Mouse (Mus musculus): ENCODE data around the gene Gstp2. TPM values are rescaled to one million over a fixed set of nuclear protein-coding genes. Genes with fewer than 3 reads are reported as not detected.
A peak's percentile ranks its signal among the peaks of the same experiment; 100 is the strongest.
"Not testable (repeated sequence)": the region's sequence is repeated elsewhere in the genome, so short reads cannot be mapped to it uniquely, and the experiment has no call there.

The Gstp2 gene
- polyA plus RNA-seq, 1 experiment from 2014 or later = 7.3 TPM

DNA sequence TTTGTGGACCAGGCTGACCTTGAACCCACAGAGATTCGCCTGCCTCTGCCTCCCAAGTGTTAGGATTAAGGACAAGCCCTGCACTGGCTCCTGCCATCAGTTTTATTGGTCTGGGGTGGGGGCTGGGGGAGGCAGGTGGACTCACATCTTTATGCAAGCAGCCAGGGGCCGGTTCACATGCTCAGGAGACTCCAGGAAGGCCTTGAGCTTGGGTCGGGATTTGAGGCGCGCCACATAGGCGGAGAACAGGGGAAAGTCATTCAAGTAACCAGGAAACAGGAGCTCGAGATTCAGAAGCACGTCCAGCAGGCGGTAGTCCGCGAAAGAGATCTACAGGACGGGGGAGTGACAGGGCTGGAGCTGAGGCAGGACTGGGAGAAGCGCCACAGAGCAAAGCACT is 11.6 kb upstream of the Gstp2 start:
- H3K9ac ChIP-seq = no peak overlapping the region
- no peaks in the 10 kb centered on the region for H3K9me3 ChIP-seq (replicated peaks)
- no peak overlapping the region for H3K4me2 ChIP-seq
- H3K4me1 ChIP-seq = peaks cover 52% of the 10 kb centered on the region
- 0 out of 2 replicates have a peak overlapping the region, but pooled peaks have one; percentile 84 for H3K27ac ChIP-seq
- ATAC-seq = no peak
- H3K27me3 ChIP-seq (replicated peaks) = no peaks in the 10 kb centered on the region
- no peak overlapping the region for H3K4me3 ChIP-seq
- H3K36me3 ChIP-seq = 0 out of 2 replicates have a peak, but pooled peaks cover 2% of the 10 kb centered on the region
- WGBS (ENCODE audit: insufficient replicate concordance) = 80% methylated on average over 13 of the region's 13 CpGs

DNA sequence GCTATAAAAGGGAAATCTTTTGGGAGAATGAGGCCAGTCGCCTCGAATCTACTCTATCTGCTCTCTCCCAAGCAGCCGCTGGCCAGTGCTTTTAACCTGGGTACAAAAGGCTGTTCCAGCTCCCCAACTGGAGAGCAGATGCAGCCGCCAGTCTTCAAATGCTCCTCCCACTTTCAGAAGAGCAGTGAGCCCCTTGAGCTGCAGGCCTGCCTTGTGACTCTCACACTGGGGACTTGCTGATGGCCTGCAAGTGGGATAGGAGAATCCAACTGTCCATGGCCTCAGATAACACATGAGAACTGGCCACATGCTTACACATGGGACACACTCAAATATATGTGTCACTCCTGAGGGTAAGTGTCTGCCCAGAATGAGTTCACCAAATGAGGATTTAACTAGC is 10.9 kb upstream of the Gstp2 start:
- Histone ChIP-seq H3K9me3 (replicated peaks) (no peaks in the 10 kb centered on the region), H3K4me2 (no peak overlapping the region), H3K27ac (peak overlapping the region; percentile 46), H3K9ac (no peak overlapping the region), H3K4me1 (peaks cover 52% of the 10 kb centered on the region), H3K4me3 (no peak overlapping the region), H3K27me3 (replicated peaks) (no peaks in the 10 kb centered on the region), H3K36me3 (0 out of 2 replicates have a peak, but pooled peaks cover 2% of the 10 kb centered on the region)
- no peak for ATAC-seq
- WGBS (ENCODE audit: insufficient replicate concordance) = 52% methylated on average over 4 of the region's 4 CpGs

DNA sequence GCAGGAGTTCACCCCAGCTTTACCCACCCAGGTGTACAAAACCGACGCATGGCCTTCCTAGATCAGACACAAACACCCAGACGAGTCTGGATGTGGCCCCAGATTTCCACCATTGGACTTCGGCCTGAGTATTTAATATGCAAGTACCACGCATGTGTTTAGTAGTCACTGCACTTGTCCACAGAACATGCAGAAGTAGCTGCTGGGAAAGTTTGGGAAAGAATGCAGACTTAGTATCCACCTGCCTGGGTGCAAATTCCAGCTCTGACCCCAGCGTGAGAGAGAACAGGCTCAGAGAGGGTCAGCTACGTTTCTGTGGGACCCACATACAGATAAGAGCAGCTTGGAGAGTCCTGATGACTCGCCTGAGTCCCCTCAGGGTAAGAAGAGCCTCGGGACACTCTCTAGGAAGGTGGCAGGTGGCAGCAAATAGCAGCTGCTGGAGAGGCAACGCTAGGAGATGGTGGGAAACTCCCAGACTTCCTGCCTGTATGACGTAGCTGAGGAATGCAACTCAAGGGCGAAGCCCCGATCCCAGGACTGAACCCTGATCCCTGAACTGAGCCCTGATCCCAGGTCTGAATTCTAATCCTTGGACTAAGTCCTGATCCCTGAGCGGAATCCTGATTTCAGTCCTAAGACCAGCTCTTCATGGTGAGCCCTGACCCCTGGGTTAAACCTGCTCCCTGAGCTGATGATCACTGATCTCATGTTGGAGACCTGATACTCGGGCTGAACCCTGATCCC is 10.3 kb upstream of the Gstp2 start:
- H3K4me1 ChIP-seq = peaks cover 52% of the 10 kb centered on the region
- no peak overlapping the region for H3K4me2 ChIP-seq
- ATAC-seq = no peak
- H3K27ac ChIP-seq = peak overlapping the region; percentile 46; the same call in 1 of the 2 replicates
- H3K4me3 ChIP-seq = no peak overlapping the region
- 51% methylated on average over 15 of the region's 15 CpGs for WGBS (ENCODE audit: insufficient replicate concordance)
- H3K27me3 ChIP-seq (replicated peaks) = no peaks in the 10 kb centered on the region
- H3K9me3 ChIP-seq (replicated peaks) = peaks cover 3% of the 10 kb centered on the region; the same call in 1 of the 2 replicates
- no peak overlapping the region for H3K9ac ChIP-seq
- H3K36me3 ChIP-seq = 0 out of 2 replicates have a peak, but pooled peaks cover 2% of the 10 kb centered on the region

DNA sequence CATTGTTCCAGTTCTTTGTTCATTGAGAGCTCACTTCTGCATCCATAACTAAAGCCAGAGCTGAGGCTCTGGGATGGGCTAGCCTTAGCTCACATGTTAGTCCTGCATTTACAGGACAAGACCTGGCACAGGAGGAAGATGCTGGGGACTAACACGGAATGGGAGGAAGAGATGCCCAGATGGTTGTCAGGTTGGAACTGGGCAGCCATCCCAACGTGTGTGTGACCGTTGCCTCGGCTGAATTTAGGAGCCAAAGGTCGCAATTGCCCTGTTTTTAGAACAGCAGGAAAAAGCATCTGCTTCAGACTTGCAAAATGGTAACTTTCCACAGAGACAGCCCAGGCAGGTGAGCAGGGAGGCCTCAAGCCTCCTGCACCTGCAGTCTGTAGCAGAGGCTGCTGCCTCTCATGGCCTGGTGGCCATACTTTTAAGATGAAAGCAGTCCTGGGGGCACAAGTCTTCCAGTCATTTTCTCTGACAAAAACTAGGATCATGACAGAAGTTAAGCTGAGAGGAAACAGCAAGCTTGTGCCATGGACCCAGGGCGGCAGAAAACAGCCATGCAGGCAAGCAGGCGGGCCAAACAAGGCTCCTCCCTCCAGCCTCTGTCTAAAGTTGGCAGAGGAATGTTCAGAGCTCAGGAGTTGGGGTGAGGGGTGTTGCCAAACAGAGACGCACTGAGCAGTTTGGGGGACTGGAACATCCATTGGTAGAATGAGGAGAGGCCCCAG is 9.6 kb upstream of the Gstp2 start:
- Histone ChIP-seq H3K36me3 (0 out of 2 replicates have a peak, but pooled peaks cover 2% of the 10 kb centered on the region), H3K9ac (no peak overlapping the region), H3K4me3 (no peak overlapping the region), H3K9me3 (replicated peaks) (peaks cover 4% of the 10 kb centered on the region; the same call in 1 of the 2 replicates), H3K4me1 (peaks cover 50% of the 10 kb centered on the region), H3K27me3 (replicated peaks) (no peaks in the 10 kb centered on the region), H3K4me2 (no peak overlapping the region), H3K27ac (no peak overlapping the region)
- WGBS (ENCODE audit: insufficient replicate concordance) = 64% methylated on average over 8 of the region's 8 CpGs
- no peak for ATAC-seq

DNA sequence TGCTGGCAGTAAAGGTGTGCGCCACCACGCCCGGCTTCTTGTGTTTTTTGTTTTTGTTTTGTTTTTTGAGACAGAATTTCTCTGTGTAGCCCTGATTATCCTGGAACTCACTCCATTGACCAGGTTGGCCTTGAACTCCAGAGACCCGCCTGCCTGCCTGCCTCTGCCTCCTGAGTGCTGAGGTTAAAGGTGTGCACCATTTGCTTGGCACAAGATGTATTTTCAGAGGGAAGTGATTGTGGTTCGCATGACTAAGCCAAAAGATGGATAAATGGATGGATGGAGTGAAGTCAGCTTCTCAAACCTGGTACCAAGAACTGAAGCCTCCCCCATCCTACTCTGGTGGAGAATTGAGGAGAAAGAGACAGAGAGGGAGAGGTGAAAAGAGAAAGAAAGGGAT is 8.8 kb upstream of the Gstp2 start:
- Histone ChIP-seq H3K9me3 (replicated peaks) (peaks cover 4% of the 10 kb centered on the region; the same call in 1 of the 2 replicates), H3K4me3 (no peak overlapping the region)
- WGBS (ENCODE audit: insufficient replicate concordance) = 73% methylated on average over 5 of the region's 5 CpGs

DNA sequence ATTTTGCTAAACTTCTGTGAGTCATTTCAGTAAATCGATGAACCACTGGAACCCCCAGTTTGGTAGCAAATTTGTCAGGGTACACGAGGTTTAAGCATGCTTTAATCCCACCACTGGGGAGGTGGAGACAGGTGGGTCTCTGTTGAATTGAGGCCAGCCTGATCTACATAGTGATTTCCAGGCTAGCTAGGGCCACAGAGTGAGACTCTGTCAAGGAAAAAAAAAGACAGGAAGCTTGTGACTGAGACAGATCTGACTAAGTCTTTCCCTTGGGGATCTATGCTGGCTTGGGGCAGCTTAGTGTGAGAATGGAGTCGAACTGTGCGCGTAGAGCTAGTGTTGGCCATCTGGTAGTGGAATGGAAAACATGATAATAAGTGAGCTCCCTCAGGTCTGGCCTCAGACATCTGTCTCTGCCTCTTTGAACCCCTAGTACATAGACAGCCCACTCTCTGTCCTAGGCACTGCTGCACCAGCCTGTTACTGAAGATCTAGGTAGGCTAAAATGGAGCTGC is 6.8 kb upstream of the Gstp2 start:
- no peak overlapping the region for H3K27ac ChIP-seq
- WGBS (ENCODE audit: insufficient replicate concordance) = 65% methylated on average over 5 of the region's 5 CpGs
- ATAC-seq = no peak
- no peak overlapping the region for H3K9ac ChIP-seq
- H3K27me3 ChIP-seq (replicated peaks) = no peaks in the 10 kb centered on the region
- no peak overlapping the region for H3K4me2 ChIP-seq
- H3K9me3 ChIP-seq (replicated peaks) = peaks cover 4% of the 10 kb centered on the region; the same call in 1 of the 2 replicates
- peaks cover 24% of the 10 kb centered on the region for H3K4me1 ChIP-seq
- no peak overlapping the region for H3K4me3 ChIP-seq
- 0 out of 2 replicates have a peak, but pooled peaks cover 2% of the 10 kb centered on the region for H3K36me3 ChIP-seq

More for the DNA sequence above, 8.8 kb upstream of the Gstp2 start:
- peaks cover 42% of the 10 kb centered on the region for H3K4me1 ChIP-seq
- H3K36me3 ChIP-seq = 0 out of 2 replicates have a peak, but pooled peaks cover 2% of the 10 kb centered on the region
- H3K27ac ChIP-seq = no peak overlapping the region
- H3K9ac ChIP-seq = no peak overlapping the region
- no peak overlapping the region for H3K4me2 ChIP-seq
- H3K27me3 ChIP-seq (replicated peaks) = no peaks in the 10 kb centered on the region
- no peak for ATAC-seq

DNA sequence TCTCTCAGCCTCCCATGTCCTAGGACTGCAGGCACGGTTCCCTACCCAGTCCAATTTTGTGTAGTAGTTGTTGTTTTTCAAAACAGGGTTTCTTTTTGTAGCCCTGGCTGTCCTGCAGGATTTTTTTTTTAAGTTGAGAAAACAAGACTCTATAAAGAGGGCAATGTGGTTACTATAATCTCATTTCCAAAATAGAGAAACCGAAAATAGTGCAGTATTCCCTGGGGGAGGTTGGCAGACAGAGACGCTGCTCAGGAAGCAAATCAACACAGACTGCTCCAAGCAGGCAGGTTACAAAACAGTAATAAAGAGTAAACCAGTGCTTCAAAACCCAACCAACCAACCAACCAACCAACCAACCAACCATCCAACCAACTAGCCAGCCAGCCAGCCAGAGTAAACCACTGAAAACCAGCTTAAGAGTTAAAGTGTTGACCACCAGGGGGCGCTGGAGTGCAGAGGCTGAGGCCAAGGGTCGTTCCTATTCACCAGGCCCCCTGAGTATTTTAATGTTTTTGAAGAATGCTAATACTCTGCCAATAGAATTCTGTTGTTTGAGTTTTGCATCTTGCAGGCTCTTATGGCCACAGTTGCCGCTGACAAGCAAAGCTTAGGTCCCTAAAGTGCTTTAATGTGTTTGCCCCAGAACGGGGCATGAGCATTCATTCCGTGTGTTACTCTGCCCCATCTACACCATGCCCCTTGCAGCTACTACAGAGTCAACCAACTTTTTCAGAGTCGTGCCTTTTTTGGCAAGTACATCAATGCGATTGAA is 6.1 kb upstream of the Gstp2 start:
- no peak overlapping the region for H3K4me3 ChIP-seq
- 51% methylated on average over 10 of the region's 10 CpGs for WGBS (ENCODE audit: insufficient replicate concordance)
- H3K4me1 ChIP-seq = peaks cover 26% of the 10 kb centered on the region
- H3K36me3 ChIP-seq = no peaks in the 10 kb centered on the region
- no peaks in the 10 kb centered on the region for H3K27me3 ChIP-seq (replicated peaks)
- no peak overlapping the region for H3K4me2 ChIP-seq
- H3K9ac ChIP-seq = no peak overlapping the region
- ATAC-seq = no peak
- H3K27ac ChIP-seq = no peak overlapping the region
- peaks cover 4% of the 10 kb centered on the region; the same call in 1 of the 2 replicates for H3K9me3 ChIP-seq (replicated peaks)

DNA sequence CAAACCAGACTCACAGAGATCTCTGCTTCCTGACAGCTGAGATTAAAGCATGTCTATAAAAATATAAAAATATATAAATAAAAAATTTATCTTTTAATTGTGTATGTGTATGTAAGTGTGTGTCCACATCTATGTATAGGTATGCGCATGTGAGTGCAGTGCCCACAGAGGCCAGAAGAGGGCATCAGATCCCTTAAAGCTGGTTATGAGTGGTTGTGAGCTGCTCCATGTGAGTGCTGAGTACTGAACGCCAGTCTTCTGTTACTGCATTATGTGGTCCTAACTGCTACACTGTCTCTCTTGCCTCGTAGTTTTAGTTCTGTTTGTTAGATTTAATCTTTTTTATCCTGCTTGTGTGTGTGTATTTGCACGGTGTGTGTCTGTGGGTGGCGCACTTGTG is 5.2 kb upstream of the Gstp2 start:
- H3K27ac ChIP-seq = no peak overlapping the region
- H3K4me1 ChIP-seq = peaks cover 26% of the 10 kb centered on the region
- H3K9ac ChIP-seq = no peak overlapping the region
- ATAC-seq = no peak
- no peaks in the 10 kb centered on the region for H3K36me3 ChIP-seq
- WGBS (ENCODE audit: insufficient replicate concordance) = 86% methylated on average over 5 of the region's 5 CpGs
- H3K4me2 ChIP-seq = no peak overlapping the region
- no peaks in the 10 kb centered on the region for H3K27me3 ChIP-seq (replicated peaks)
- H3K9me3 ChIP-seq (replicated peaks) = peaks cover 4% of the 10 kb centered on the region; the same call in 1 of the 2 replicates
- H3K4me3 ChIP-seq = no peak overlapping the region

DNA sequence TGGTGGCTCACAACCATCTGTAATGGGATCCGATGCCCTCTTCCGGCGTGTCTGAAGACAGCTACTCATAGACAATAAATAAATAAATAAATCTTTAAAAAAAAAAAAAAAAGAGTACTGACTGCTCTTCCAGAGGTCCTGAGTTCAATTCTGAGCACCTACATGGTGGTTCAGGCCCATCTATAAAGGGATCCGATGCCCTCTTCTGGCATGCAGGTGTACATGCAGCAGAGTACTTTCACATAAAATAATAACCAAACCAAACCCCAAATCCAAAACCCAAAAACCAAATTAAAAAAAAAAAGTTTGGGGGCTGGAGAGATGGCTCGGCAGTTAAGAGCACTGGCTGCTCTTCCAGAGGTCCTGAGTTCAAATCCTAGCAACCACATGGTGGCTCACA is 3.2 kb upstream of the Gstp2 start:
- H3K4me1 ChIP-seq = peaks cover 31% of the 10 kb centered on the region
- H3K27ac ChIP-seq; H3K36me3 ChIP-seq; H3K4me3 ChIP-seq; ATAC-seq; H3K27me3 ChIP-seq (replicated peaks); H3K4me2 ChIP-seq; H3K9ac ChIP-seq; H3K9me3 ChIP-seq (replicated peaks): not testable (repeated sequence)
- WGBS (ENCODE audit: insufficient replicate concordance) = 72% methylated on average over 5 of the region's 5 CpGs

DNA sequence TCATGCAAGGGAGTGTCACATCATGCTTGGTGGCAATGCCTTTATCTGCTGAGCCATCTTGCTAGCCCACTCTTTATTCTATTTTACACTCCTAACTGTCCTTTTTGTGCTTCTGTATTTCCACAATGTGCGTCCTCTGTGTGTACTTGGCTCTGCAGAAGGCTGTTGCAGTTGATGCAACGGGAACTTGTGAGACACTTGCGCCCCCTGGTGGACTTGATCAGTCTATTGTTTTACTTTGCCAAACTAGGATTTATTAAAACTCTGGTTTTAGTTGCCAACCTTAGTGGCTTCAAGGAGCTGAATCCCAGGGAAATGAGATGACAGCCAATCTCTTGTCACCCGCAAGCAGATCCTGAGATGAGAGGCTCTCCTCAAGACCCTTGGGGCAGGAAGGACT is 2.0 kb upstream of the Gstp2 start:
- Histone ChIP-seq H3K4me2 (peak overlapping the region; percentile 57), H3K4me3 (no peak overlapping the region), H3K4me1 (peaks cover 37% of the 10 kb centered on the region), H3K9ac (no peak overlapping the region), H3K27me3 (replicated peaks) (no peaks in the 10 kb centered on the region), H3K9me3 (replicated peaks) (peaks cover 4% of the 10 kb centered on the region; the same call in 1 of the 2 replicates), H3K27ac (peak overlapping the region; percentile 94), H3K36me3 (no peaks in the 10 kb centered on the region)
- WGBS (ENCODE audit: insufficient replicate concordance) = 20% methylated on average over 4 of the region's 4 CpGs
- no peak for ATAC-seq

DNA sequence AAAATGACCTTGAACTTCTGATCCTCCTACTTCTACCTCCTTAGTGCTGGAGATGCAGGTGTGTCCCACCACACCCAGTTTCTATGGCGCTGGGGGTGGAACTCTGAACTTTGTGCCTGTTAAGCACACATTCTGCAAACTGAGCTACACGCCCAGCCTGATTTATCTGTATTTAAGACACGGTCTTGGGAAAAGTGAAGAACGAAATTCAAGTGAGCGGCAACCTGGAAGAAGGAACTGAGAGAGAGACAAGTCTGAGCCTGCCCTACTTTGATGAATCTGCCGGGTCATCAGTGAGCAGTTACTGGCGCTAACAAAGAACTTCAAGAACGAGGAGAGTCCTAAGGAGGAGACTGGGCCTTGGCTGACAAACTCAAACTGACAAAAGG is 1.0 kb upstream of the Gstp2 start:
- peak overlapping the region; percentile 94 for H3K27ac ChIP-seq
- ATAC-seq = peak; percentile 80
- peak overlapping the region; percentile 18 for H3K4me3 ChIP-seq
- H3K4me1 ChIP-seq = peaks cover 41% of the 10 kb centered on the region
- no peaks in the 10 kb centered on the region for H3K36me3 ChIP-seq
- H3K4me2 ChIP-seq = peak overlapping the region; percentile 57
- no peaks in the 10 kb centered on the region for H3K27me3 ChIP-seq (replicated peaks)
- peak overlapping the region; percentile 51 for H3K9ac ChIP-seq
- 41% methylated on average over 8 of the region's 8 CpGs for WGBS (ENCODE audit: insufficient replicate concordance)
- H3K9me3 ChIP-seq (replicated peaks) = peaks cover 4% of the 10 kb centered on the region; the same call in 1 of the 2 replicates
